11 mouse cellular contexts compared by ENCODE assay signal in genomic region chr13:48577836-48578235, GRCm38 (mm10).
"Had no signal": no experiment of that assay in that cellular context is flagged by ENCODE, and none has a peak within 500 bp of the region (broad histone marks: within the 10 kb centered on the region; RNA-seq: fewer than 3 reads in every experiment).

No protein-coding gene starts in this region.

- H3K4me1 ChIP-seq: liver, embryonic 15.5 days had no signal

- DNase-seq: thymus, adult 18-20 months; thymus, postnatal 14 days had no signal

- H3K27ac ChIP-seq: left cerebral cortex, adult 2 months; limb, embryonic 10.5 days; liver, embryonic 15.5 days; macrophage; midbrain, embryonic 15.5 days; neural tube, embryonic 12.5 days had no signal

- H3K4me3 ChIP-seq: left cerebral cortex, adult 2 months; limb, embryonic 10.5 days; liver, embryonic 15.5 days; megakaryocyte, embryonic 14.5 days; midbrain, embryonic 15.5 days; neural tube, embryonic 12.5 days had no signal

- H3K9ac ChIP-seq: liver, embryonic 15.5 days; midbrain, embryonic 15.5 days; neural tube, embryonic 12.5 days had no signal

- H3K36me3 ChIP-seq: limb, embryonic 10.5 days; liver, embryonic 15.5 days had no signal

- H3K27me3 ChIP-seq: liver, embryonic 15.5 days; midbrain, embryonic 15.5 days; neural tube, embryonic 12.5 days had no signal

- H3K9me3 ChIP-seq: limb, embryonic 10.5 days; liver, embryonic 15.5 days; megakaryocyte, embryonic 14.5 days; midbrain, embryonic 15.5 days; neural tube, embryonic 12.5 days had no signal

- H3K4me2 ChIP-seq: liver, embryonic 11.5 days; liver, embryonic 15.5 days; midbrain, embryonic 11.5 days; midbrain, embryonic 15.5 days; neural tube, embryonic 12.5 days had no signal
